Mouse (Mus musculus): ENCODE measurements around the gene Exoc5. TPM values are rescaled to one million over a fixed set of nuclear protein-coding genes. Genes with fewer than 3 reads are reported as not detected.

Exoc5 gene
- total and polyA plus RNA-seq, 3 experiments: 20.1 to 65.1 (median 38.9) TPM

- H3K9me3 ChIP-seq (replicated peaks; ENCODE audit: low read length): no peaks in the 10 kb centered on the region
- no peaks in the 10 kb centered on the region for H3K79me2 ChIP-seq (replicated peaks; ENCODE audit: control insufficient read depth, extremely low read depth, insufficient read depth, poor library complexity, severe bottlenecking)
- TF ChIP-seq EP300 (IDR thresholded peaks at IDR 0.05; ENCODE audit: low read length): no peak
- TF ChIP-seq NRF1 (IDR thresholded peaks at IDR 0.05; ENCODE audit: low read depth, low read length): no peak
- TF ChIP-seq ZMIZ1 (IDR thresholded peaks at IDR 0.05; ENCODE audit: low read depth, low read length): no peak
- TF ChIP-seq KAT2A (IDR thresholded peaks at IDR 0.05; ENCODE audit: insufficient replicate concordance, low read length): no peak
- no peak for TF ChIP-seq BHLHE40 (IDR thresholded peaks at IDR 0.05; ENCODE audit: low read depth, low read length)
- TF ChIP-seq NELFE (IDR thresholded peaks at IDR 0.05; ENCODE audit: low read depth, low read length): no peak
- TF ChIP-seq CHD1 (IDR thresholded peaks at IDR 0.05; ENCODE audit: low read depth, low read length): no peak
- TF ChIP-seq PAX5 (IDR thresholded peaks at IDR 0.05; ENCODE audit: low read length): no peak
- no peak for TF ChIP-seq TBP (conservative IDR thresholded peaks at IDR 0.05; ENCODE audit: low read depth, low read length)
- no peak for TF ChIP-seq USF2 (conservative IDR thresholded peaks at IDR 0.05; ENCODE audit: low read depth, low read length)
- no peak for TF ChIP-seq MXI1 (IDR thresholded peaks at IDR 0.05; ENCODE audit: low read depth, low read length)
- TF ChIP-seq JUN (IDR thresholded peaks at IDR 0.05; ENCODE audit: insufficient read depth, low read depth, low read length): no peak
- TF ChIP-seq HCFC1 (IDR thresholded peaks at IDR 0.05; ENCODE audit: low read depth, low read length): no peak
- no peak for TF ChIP-seq SIN3A (IDR thresholded peaks at IDR 0.05; ENCODE audit: low read length)
- no peak for TF ChIP-seq JUND (conservative IDR thresholded peaks at IDR 0.05; ENCODE audit: low read depth, low read length)
- TF ChIP-seq CHD2 (IDR thresholded peaks at IDR 0.05; ENCODE audit: low read length): no peak
- no peak for TF ChIP-seq USF1 (IDR thresholded peaks at IDR 0.05; ENCODE audit: low read depth, low read length)
- TF ChIP-seq POLR2AphosphoS2 (IDR thresholded peaks at IDR 0.05; ENCODE audit: low read depth, low read length): no peak
- TF ChIP-seq ETS1 (conservative IDR thresholded peaks at IDR 0.05; ENCODE audit: low read depth, low read length): no peak
- H3K27ac ChIP-seq (ENCODE audit: insufficient read depth, low read depth): no peak overlapping the region
- dilution Hi-C loops (cut with MboI; ENCODE audit: extremely low pct_ligation_motif_present, extremely low pct_unique_long_range_greater_than_20kb, low sequenced_read_pairs) (no loop called here), in situ Hi-C loops (cut with MboI; ENCODE audit: low pct_ligation_motif_present, low pct_unique_long_range_greater_than_20kb, low sequenced_read_pairs) (loop anchor here (10.0 to 25.0 kb wide), 2 partner anchors 428 to 615 kb away; no protein-coding TSS in a partner anchor)
- H3K4me2 ChIP-seq (ENCODE audit: insufficient read depth, low read depth, poor library complexity, severe bottlenecking): no peak overlapping the region
- DNase-seq (ENCODE audit: extremely low read depth): no peak
- H3K4me3 ChIP-seq (replicated peaks in 1 of 3; ENCODE audit: low read depth in 2 of 3, low read length in 2 of 3, poor library complexity in 1 of 3): no peak overlapping the region
- H3K36me3 ChIP-seq (replicated peaks in 1 of 2; ENCODE audit: control insufficient read depth in 1 of 2, insufficient read depth in 1 of 2, low read length in 1 of 2): no peaks in the 10 kb centered on the region
- peaks cover 4 to 12% of the 10 kb centered on the region in 2 experiments; a peak in 2 of 4 replicates for H3K4me1 ChIP-seq (ENCODE audit: control insufficient read depth in 1 of 2, insufficient read depth in 2 of 2)
- no peak overlapping the region for H3K9ac ChIP-seq (ENCODE audit: insufficient read depth, low read depth)
- H3K27me3 ChIP-seq (replicated peaks): no peaks in the 10 kb centered on the region
These were observed 76.6 kb downstream of the Exoc5 start for GRCm38 (mm10) chr14:48989831-48990230.

DNA sequence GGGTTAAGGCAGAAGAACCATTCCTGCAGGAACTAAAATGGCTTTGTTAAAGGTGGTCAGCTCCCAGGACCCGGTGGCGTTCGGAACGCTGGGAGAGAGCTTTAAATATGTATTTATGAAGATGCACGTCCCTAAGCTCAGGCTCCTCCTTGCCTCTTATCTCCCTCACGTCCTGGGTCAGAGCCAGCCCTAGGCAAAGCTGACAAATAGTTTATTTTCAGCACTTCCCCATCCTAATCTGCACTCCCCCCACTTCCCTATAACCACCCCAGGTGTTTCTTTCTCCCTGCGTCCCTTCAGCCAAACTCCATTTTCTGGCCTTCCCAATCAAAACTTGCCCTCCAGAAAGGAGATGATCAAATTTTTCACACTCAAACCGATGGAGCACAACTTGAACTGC is 80.2 kb downstream of the Exoc5 start:
- Histone ChIP-seq H3K4me2 (ENCODE audit: insufficient read depth, low read depth, poor library complexity, severe bottlenecking) (no peak overlapping the region), H3K4me1 (ENCODE audit: control insufficient read depth in 1 of 2, insufficient read depth in 2 of 2) (peaks cover 4 to 12% of the 10 kb centered on the region in 2 experiments; a peak in 2 of 4 replicates), H3K9me3 (replicated peaks; ENCODE audit: low read length) (no peaks in the 10 kb centered on the region), H3K4me3 (replicated peaks in 1 of 3; ENCODE audit: low read depth in 2 of 3, low read length in 2 of 3, poor library complexity in 1 of 3) (no peak overlapping the region), H3K27ac (ENCODE audit: insufficient read depth, low read depth) (no peak overlapping the region), H3K79me2 (replicated peaks; ENCODE audit: control insufficient read depth, extremely low read depth, insufficient read depth, poor library complexity, severe bottlenecking) (no peaks in the 10 kb centered on the region), H3K27me3 (replicated peaks) (no peaks in the 10 kb centered on the region), H3K9ac (ENCODE audit: insufficient read depth, low read depth) (no peak overlapping the region), H3K36me3 (replicated peaks in 1 of 2; ENCODE audit: control insufficient read depth in 1 of 2, insufficient read depth in 1 of 2, low read length in 1 of 2) (no peaks in the 10 kb centered on the region)
- peak; percentile 30 for DNase-seq (ENCODE audit: extremely low read depth)
- in situ Hi-C loops (cut with MboI; ENCODE audit: low pct_ligation_motif_present, low pct_unique_long_range_greater_than_20kb, low sequenced_read_pairs): loop anchor here (25.0 kb wide), 1 partner anchor 424 kb away; no protein-coding TSS in a partner anchor
- dilution Hi-C loops (cut with MboI; ENCODE audit: extremely low pct_ligation_motif_present, extremely low pct_unique_long_range_greater_than_20kb, low sequenced_read_pairs): no loop called here
- TF ChIP-seq BHLHE40 (IDR thresholded peaks at IDR 0.05; ENCODE audit: low read depth, low read length): no peak
- peak; percentile 56; the same call in 1 of the 2 replicates for TF ChIP-seq MEF2A (IDR thresholded peaks at IDR 0.05; ENCODE audit: borderline replicate concordance, low read depth, low read length)
- TF ChIP-seq MYC (IDR thresholded peaks at IDR 0.05; ENCODE audit: low read depth, low read length): no peak
- no peak for TF ChIP-seq NELFE (IDR thresholded peaks at IDR 0.05; ENCODE audit: low read depth, low read length)
- no peak for TF ChIP-seq SMC3 (IDR thresholded peaks at IDR 0.05; ENCODE audit: low read depth, low read length)
